Mouse (Mus musculus) hindbrain, embryonic 15.5 days (tissue): ENCODE results near the gene Zfp775. TPM values are rescaled to one million over a fixed set of nuclear protein-coding genes. Genes with fewer than 3 reads are reported as not detected.
"Not testable (repeated sequence)": the region's sequence is repeated elsewhere in the genome, so short reads cannot be mapped to it uniquely, and the experiment has no call there.

Experiments used
- ATAC-seq: fragments of 200-750 bp; cut with Nextera tagmentation; 2 replicates; pipeline ENCODE4 v1.8.0; 2017; ENCODE audit warnings: low read depth, moderate number of reproducible peaks, moderate TSS enrichment; ENCODE audit not compliant: low FRiP score
- H3K27ac ChIP-seq: fragments of 300-500 bp; sonication (generic); replicated peaks from 2 replicates; pipeline ENCODE4 v1.5.1; 2015; ENCODE audit warnings: mild to moderate bottlenecking, inconsistent platforms
- H3K27me3 ChIP-seq: fragments of 300-500 bp; sonication (generic); 2 replicates; pipeline ENCODE4 v1.6.1; 2015; ENCODE audit warnings: control low read depth, inconsistent platforms
- H3K36me3 ChIP-seq: fragments of 300-500 bp; sonication (generic); 2 replicates; pipeline ENCODE4 v1.6.1; 2015; ENCODE audit warnings: control low read depth, inconsistent platforms
- H3K4me1 ChIP-seq: fragments of 300-500 bp; sonication (generic); replicated peaks from 2 replicates; pipeline ENCODE4 v1.6.1; 2015; ENCODE audit warnings: control low read depth, inconsistent platforms
- H3K4me2 ChIP-seq: fragments of 300-500 bp; sonication (generic); 2 replicates; pipeline ENCODE4 v1.6.1; 2015; ENCODE audit warnings: moderate library complexity, mild to moderate bottlenecking, inconsistent platforms
- H3K4me3 ChIP-seq: fragments of 300-500 bp; sonication (generic); 2 replicates; pipeline ENCODE4 v1.5.1; 2015; ENCODE audit warnings: mild to moderate bottlenecking, inconsistent platforms
- H3K9ac ChIP-seq: fragments of 300-500 bp; sonication (generic); 2 replicates; pipeline ENCODE4 v1.6.1; 2015; ENCODE audit warnings: inconsistent platforms
- H3K9me3 ChIP-seq: fragments of 300-500 bp; sonication (generic); 2 replicates; pipeline ENCODE4 v1.6.1; 2016; ENCODE audit warnings: control low read depth, inconsistent platforms
- WGBS: fragments of 180-500 bp; shearing (Covaris S2); methylation state at CpG from one replicate; pipeline ENCODE4 v1.1.7; 2015; 5-methylcytosine and 5-hydroxymethylcytosine counted together
- polyA plus RNA-seq: library from polyadenylated mRNA; unstranded; fragments of >200 nt; fragmentation: Nextera tagmentation; extraction: Ambion mirVana; gene quantifications from 2 replicates; pipeline ENCODE4 v1.2.1, GENCODE M21; 2015

The Zfp775 gene
- polyA plus RNA-seq, 1 experiment from 2014 or later = 14.5 TPM

DNA sequence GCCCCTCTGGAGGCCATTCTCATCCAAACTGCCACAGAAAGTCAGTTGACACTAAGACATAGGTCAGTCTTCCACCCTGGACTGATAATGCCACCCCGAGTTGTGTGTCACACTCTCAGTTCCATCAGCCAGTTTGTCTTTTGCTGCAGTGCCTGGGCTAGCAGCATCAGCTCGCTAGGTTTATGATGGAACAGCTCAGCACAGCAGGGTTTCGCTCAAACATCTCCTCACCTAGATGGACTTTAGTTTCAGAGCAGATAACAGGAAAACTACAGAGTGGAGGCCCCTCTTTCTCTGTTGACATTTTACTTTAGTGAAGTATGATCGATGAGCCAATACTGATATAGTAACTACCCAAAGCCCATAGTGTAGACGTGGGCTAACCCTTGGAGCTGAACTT, 12.9 kb downstream of the Zfp775 start:
- Histone ChIP-seq H3K36me3 (peaks cover 31% of the 10 kb centered on the region), H3K27me3 (no peaks in the 10 kb centered on the region), H3K4me3 (no peak overlapping the region), H3K4me1 (no peaks in the 10 kb centered on the region), H3K27ac (no peak overlapping the region), H3K4me2 (no peak overlapping the region), H3K9me3 (no peaks in the 10 kb centered on the region), H3K9ac (no peak overlapping the region)
- WGBS = 97% methylated on average over 5 of the region's 5 CpGs
- ATAC-seq = no peak

DNA sequence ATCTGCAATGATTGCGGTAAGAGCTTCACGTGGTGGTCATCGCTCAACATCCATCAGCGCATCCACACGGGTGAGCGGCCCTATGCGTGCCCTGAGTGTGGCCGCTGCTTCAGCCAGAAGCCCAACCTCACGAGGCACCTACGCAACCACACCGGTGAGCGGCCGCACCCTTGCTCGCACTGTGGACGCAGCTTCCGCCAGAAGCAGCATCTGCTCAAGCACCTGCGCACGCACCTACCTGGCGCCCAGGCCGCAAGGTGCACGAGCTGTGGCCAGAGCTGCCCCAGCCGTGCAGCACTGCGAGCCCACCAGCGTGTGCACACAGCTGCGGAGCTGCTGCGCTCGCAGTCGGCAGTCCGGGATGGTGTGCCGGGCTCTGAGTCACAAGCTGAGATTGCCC, 18.2 kb downstream of the Zfp775 start:
- Histone ChIP-seq H3K36me3 (peaks cover 27% of the 10 kb centered on the region), H3K4me2 (no peak overlapping the region), H3K27ac (no peak overlapping the region), H3K9me3 (no peaks in the 10 kb centered on the region), H3K4me1 (no peaks in the 10 kb centered on the region), H3K27me3 (no peaks in the 10 kb centered on the region), H3K4me3 (no peak overlapping the region), H3K9ac (no peak overlapping the region)
- WGBS = 95% methylated on average over 30 of the region's 30 CpGs
- no peak for ATAC-seq

DNA sequence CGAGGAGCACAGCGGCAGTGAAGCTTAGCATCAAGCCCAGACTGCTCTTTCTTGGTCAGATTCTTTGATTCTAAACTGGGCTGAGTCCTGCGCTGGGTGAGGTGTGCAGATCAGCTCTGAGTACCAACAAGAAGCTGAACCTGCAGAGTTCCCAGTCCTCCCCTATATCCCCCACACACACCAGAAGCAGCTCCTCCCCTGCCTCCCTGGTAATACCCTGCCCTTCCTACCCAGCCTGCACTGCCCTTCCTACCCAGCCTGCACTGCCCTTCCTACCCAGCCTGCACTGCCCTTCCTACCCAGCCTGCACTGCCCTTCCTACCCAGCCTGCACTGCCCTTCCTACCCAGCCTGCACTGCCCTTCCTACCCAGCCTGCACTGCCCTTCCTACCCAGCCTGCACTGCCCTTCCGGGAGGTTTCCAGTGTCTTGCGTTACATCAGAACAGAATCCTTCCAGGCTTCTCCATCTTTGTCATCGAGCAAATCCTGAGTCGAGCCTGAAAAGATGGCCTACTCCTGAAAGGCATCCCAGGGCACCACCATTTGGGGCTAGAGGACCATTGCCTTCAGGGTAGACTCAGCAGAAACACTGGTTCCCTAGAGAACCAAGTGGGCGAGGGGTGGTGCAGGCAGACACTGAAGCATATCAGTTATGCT, 20.5 kb downstream of the Zfp775 start:
- 89% methylated on average over 8 of the region's 8 CpGs for WGBS
- not testable (repeated sequence) for ATAC-seq

DNA sequence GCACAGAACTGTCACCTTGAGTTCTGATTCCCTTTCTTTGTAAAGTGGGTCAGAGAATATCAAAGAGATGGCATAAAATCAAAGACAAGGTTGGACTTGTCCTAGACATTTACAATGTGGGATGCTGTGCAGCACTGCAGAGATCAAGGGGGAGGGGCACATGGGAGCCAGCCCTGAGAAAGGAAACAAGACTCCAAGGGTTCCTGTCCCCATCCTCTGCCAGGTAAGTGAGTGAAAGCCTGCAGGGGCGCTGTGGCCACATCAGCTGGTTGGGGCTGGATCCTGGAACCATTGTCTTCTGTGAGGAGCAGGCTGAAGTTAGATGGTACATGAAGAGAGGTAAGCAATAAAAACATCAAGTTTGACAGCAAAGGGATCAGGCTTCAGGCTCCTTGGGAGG, 21.6 kb downstream of the Zfp775 start:
- 33% methylated on average over 1 of the region's 1 CpGs for WGBS
- H3K27me3 ChIP-seq = peaks cover 13% of the 10 kb centered on the region

More for the DNA sequence above, 20.5 kb downstream of the Zfp775 start:
- not testable (repeated sequence) for H3K27ac ChIP-seq, H3K4me2 ChIP-seq, H3K27me3 ChIP-seq, H3K9ac ChIP-seq, H3K4me3 ChIP-seq, H3K9me3 ChIP-seq
- Histone ChIP-seq H3K36me3 (peaks cover 24% of the 10 kb centered on the region), H3K4me1 (peaks cover 11% of the 10 kb centered on the region)

DNA sequence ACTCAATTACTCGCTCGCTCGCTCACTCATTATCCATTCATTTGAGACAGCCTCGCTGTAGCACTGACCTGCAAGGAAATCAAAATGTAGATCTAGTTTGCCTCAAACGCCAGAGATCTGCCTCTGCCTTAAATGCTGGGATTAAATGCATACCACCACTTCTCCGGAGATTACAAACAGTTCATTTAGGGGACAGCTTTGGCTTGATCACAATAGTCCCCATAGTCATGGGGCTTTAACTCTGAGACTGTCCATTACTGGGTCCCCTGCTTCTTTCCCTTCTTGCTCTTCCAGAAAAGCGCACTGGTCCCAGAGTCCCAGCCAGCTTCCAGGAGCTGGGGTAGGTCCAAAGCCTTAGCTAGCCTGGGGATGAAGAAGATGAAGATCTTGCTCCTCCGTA, 24.6 kb downstream of the Zfp775 start, which contains the start of gene AI854703:
Gene AI854703, plus strand, starts transcription at position 301 of the 400 bp plus-strand sequence.
- Histone ChIP-seq H3K27ac (no peak within 1 kb of the TSS), H3K27me3 (peaks cover 15% of the 10 kb centered on the region), H3K9ac (peak within 1 kb of the TSS; percentile 61), H3K36me3 (no peaks in the 10 kb centered on the region), H3K9me3 (no peaks in the 10 kb centered on the region), H3K4me3 (peak within 1 kb of the TSS; percentile 57), H3K4me2 (peak within 1 kb of the TSS; percentile 85), H3K4me1 (peaks cover 42% of the 10 kb centered on the region)
- 28% methylated on average over 8 of the region's 8 CpGs for WGBS
- 0 out of 2 replicates have a peak, but pooled peaks have one; percentile 3 for ATAC-seq

More for the DNA sequence above, 21.6 kb downstream of the Zfp775 start:
- H3K9me3 ChIP-seq = no peaks in the 10 kb centered on the region
- H3K27ac ChIP-seq = no peak overlapping the region
- no peak overlapping the region for H3K4me2 ChIP-seq
- peaks cover 22% of the 10 kb centered on the region for H3K4me1 ChIP-seq
- no peak for ATAC-seq
- H3K36me3 ChIP-seq = peaks cover 24% of the 10 kb centered on the region
- H3K9ac ChIP-seq = no peak overlapping the region
- no peak overlapping the region for H3K4me3 ChIP-seq

DNA sequence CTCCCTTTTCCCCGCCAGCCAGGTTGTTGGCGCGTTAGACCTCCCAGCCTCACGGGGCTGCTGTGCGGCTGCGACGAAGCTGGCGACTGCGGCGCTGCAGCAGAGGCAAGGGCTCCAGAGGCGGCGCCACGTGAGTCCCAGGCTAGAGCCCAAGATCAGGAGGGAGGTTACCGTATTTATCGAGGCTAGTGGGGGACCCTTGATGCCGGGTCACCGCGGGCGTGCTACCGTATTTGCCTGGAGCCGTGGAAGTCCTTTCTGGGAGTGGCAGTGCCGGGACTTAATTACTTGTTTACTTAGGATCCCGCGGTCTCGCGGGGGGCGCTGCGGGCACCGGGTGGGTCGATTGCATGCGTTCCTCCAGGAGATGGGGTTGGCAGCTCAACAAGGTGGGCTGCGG, 25.1 kb downstream of the Zfp775 start:
- Histone ChIP-seq H3K4me2 (peak overlapping the region; percentile 85), H3K4me1 (peaks cover 42% of the 10 kb centered on the region), H3K27ac (no peak overlapping the region), H3K4me3 (peak overlapping the region; percentile 57), H3K36me3 (no peaks in the 10 kb centered on the region), H3K9ac (peak overlapping the region; percentile 61), H3K9me3 (no peaks in the 10 kb centered on the region), H3K27me3 (peaks cover 15% of the 10 kb centered on the region)
- 1% methylated on average over 32 of the region's 32 CpGs for WGBS
- ATAC-seq = 0 out of 2 replicates have a peak, but pooled peaks have one; percentile 31

DNA sequence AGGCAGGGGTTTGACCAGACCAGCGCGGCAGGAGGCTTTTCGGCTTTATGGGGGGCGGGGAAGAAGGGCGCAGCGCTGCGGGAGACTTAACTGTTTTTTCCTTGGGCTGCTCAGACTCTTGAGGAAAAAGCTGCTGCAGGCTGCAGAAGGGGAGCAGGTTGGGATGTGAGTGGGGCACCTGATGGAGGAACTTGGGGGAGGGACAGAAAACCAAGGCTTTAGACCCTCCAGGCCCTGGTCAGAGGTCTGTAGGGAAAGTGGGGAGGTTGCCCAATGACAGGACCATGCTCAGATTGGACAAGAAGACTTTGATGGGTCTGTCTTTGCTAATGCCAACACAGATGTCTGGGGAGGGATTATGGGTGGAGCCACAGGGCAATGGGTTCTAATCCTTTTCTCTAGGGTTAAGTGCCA, 25.7 kb downstream of the Zfp775 start:
- H3K27ac ChIP-seq = no peak overlapping the region
- no peaks in the 10 kb centered on the region for H3K36me3 ChIP-seq
- H3K9ac ChIP-seq = peak overlapping the region; percentile 61
- peaks cover 15% of the 10 kb centered on the region for H3K27me3 ChIP-seq
- no peak for ATAC-seq
- peaks cover 42% of the 10 kb centered on the region for H3K4me1 ChIP-seq
- H3K4me2 ChIP-seq = peak overlapping the region; percentile 85
- peak overlapping the region; percentile 57 for H3K4me3 ChIP-seq
- WGBS = 4% methylated on average over 7 of the region's 7 CpGs
- no peaks in the 10 kb centered on the region for H3K9me3 ChIP-seq

DNA sequence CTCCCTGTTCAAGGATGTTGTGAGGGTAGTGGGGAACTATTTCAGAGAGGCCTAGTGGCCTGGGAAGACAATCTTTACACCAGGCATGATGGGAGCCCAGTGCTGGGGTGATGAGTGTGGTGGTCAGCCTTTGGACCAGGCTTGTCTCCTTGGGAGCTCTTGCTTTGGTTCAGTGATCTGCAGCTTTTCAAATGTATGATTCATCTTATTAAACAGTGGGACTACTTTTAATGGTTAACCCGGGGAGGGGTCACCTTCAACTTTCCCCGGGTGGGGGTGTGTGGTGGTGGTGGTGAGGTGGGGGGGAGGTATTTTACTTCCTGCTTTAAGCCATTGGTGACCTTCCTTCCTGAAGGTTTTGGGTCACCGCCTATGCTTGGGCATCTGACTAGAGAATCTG, 26.5 kb downstream of the Zfp775 start:
- no peak for ATAC-seq
- Histone ChIP-seq H3K4me3 (0 out of 2 replicates have a peak overlapping the region, but pooled peaks have one; percentile 53), H3K9me3 (no peaks in the 10 kb centered on the region), H3K27ac (no peak overlapping the region), H3K4me1 (peaks cover 42% of the 10 kb centered on the region), H3K36me3 (no peaks in the 10 kb centered on the region), H3K9ac (no peak overlapping the region), H3K4me2 (peak overlapping the region; percentile 94), H3K27me3 (peaks cover 15% of the 10 kb centered on the region)
- 84% methylated on average over 3 of the region's 3 CpGs for WGBS

DNA sequence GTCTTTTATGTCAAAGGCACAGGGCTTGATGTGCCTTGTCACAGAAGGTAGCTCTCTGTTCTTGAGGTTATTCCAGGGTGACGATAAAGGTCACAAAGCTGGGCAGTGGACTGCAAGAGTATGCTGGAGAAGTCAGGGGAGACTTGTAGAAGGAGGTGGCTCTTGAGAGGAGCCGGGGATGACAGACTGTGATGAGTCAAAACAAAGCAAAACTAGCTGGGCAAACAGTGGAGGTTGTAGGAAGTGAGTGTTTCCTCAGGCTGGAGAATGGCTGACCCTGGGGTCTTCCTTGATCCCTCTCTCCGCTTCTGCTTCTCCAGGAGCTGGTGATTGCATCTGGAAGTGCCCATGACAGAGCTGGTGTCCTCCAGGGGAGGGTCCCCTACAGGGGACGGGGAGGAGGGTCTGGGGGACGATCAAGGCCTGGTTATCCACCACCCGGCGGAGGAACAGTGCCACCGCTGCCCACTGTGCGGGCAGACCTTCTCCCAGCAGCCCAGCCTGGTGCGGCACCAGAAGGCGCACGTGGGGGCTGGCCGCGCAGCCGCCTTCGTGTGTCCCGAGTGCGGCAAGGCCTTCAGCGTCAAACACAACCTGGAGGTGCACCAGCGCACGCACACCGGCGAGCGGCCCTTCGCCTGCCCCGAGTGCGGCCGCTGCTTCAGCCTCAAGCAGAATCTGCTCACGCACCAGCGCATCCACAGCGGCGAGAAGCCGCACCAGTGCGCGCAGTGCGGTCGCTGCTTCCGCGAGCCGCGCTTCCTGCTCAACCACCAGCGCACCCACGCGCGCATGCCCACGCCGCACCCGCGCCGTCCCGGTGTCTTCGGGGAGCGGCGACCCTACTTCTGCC, 27.2 kb downstream of the Zfp775 start:
- peak; percentile 70 for ATAC-seq
- WGBS = 11% methylated on average over 54 of the region's 54 CpGs
- H3K4me3 ChIP-seq = peak overlapping the region; percentile 53
- no peaks in the 10 kb centered on the region for H3K9me3 ChIP-seq
- H3K36me3 ChIP-seq = no peaks in the 10 kb centered on the region
- peak overlapping the region; percentile 61 for H3K9ac ChIP-seq
- H3K27me3 ChIP-seq = peaks cover 15% of the 10 kb centered on the region
- H3K4me2 ChIP-seq = peak overlapping the region; percentile 94
- H3K27ac ChIP-seq = peak overlapping the region; percentile 77
- H3K4me1 ChIP-seq = peaks cover 42% of the 10 kb centered on the region

DNA sequence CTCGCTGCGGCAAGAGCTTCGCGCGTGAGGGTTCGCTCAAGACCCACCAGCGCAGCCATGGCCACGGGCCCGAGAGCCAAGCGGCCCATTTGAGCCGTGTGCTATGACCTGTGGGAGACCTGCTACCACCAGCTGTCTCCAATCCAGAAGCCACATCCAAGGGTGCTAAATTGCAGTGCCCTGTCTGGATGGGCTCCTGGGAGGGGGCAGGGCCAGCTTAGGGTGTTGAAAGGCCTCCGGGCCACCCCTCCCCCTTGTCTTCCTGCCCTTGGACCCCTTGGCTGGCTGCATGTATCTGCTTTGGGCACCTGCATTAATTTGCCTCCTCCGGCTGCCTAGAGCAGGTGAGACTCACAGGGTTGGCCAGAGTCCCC, 27.8 kb downstream of the Zfp775 start:
- 24% methylated on average over 13 of the region's 13 CpGs for WGBS
- Histone ChIP-seq H3K4me3 (peak overlapping the region; percentile 53), H3K4me2 (peak overlapping the region; percentile 94), H3K27ac (peak overlapping the region; percentile 77), H3K27me3 (peaks cover 15% of the 10 kb centered on the region), H3K9ac (peak overlapping the region; percentile 61), H3K36me3 (no peaks in the 10 kb centered on the region), H3K4me1 (peaks cover 42% of the 10 kb centered on the region), H3K9me3 (no peaks in the 10 kb centered on the region)
- ATAC-seq = no peak; the same call in 1 of the 2 replicates

DNA sequence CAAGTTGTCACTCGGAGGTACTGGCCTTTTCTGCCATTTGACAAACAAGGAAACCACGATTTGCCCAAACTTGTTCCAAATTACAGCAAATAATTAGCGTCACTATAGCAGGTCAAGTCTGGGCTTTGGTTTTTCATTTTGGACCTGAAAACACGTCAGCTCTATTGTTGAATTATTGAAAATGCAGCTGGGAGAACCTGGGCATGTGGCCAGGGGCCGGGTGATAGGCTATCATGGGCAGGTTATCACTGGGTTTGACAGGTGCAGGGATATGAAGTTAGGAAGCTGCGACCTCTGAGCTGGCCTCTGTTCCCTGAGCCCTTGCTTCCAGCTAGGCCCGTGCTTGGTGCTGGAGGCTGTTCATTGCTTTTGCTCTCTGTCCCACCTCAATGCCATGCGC, 29.0 kb downstream of the Zfp775 start:
- no peak overlapping the region for H3K4me3 ChIP-seq
- ATAC-seq = no peak
- H3K36me3 ChIP-seq = no peaks in the 10 kb centered on the region
- peaks cover 12% of the 10 kb centered on the region for H3K27me3 ChIP-seq
- 93% methylated on average over 8 of the region's 8 CpGs for WGBS
- no peak overlapping the region for H3K27ac ChIP-seq
- no peaks in the 10 kb centered on the region for H3K9me3 ChIP-seq
- no peak overlapping the region for H3K4me2 ChIP-seq
- peaks cover 42% of the 10 kb centered on the region for H3K4me1 ChIP-seq
- no peak overlapping the region for H3K9ac ChIP-seq

DNA sequence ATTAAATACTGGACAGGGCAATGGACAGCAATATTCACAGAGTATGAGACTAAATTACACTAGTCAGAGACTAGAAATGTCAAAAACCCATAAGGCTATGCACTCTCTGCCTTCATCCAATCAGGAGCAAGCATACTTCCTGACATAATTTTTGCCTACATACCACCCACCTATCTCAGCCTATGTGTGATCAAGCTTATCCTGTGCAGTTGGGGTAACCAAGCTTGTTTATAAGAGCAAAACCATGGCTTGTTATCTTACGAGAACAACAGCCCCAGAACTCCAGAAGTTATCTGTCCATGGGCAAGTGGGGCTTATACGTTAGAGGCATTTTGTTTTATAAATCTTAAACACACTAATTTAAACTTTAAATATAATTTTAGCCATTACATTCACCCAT, 33.2 kb downstream of the Zfp775 start:
- Histone ChIP-seq H3K4me2 (no peak overlapping the region), H3K4me1 (0 out of 2 replicates have a peak, but pooled peaks cover 3% of the 10 kb centered on the region), H3K27me3 (no peaks in the 10 kb centered on the region), H3K9me3 (no peaks in the 10 kb centered on the region), H3K9ac (no peak overlapping the region), H3K36me3 (no peaks in the 10 kb centered on the region), H3K27ac (no peak overlapping the region), H3K4me3 (no peak overlapping the region)
- 89% methylated on average over 2 of the region's 2 CpGs for WGBS
- no peak for ATAC-seq
